Mouse (Mus musculus) liver, embryonic 14.5 days (tissue): ENCODE results near the gene Vmn1r233.

Source experiments
- CTCF ChIP-seq: IDR thresholded peaks from 2 replicates; pipeline ENCODE4 v1.5.1; 2016; ENCODE audit warnings: antibody characterized with exemption, low read depth, control low read depth
- EP300 ChIP-seq: IDR thresholded peaks from 2 replicates; pipeline ENCODE4 v1.6.1; 2016; ENCODE audit warnings: antibody characterized with exemption, low read depth

DNA sequence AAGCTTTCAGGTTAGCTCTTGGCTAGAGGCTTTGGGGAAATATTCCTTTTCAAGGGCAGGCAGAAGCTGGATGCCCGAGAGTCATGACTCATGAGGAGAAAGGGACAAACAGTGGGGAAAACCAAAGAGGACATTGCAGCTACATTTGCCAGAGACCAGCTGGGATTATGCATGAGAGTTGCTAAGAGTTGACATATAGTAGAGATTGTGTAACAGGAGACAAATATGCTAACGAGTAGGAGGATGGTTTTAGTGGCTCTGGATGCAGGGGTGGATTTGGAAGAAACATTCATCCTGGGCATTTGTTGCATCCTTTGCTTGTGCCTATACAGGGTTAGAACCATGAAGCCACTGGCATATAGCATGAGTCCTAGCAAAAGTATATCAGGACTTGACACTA is 2.5 kb downstream of the Vmn1r233 start:
- TF ChIP-seq CTCF (no peak), EP300 (no peak)
